Mouse (Mus musculus) MEL (cell line): ENCODE results near the gene Nfkbie. TPM values are rescaled to one million over a fixed set of nuclear protein-coding genes. Genes with fewer than 3 reads are reported as not detected.

ENCODE experiments used
- DNase-seq: peaks from one replicate; pipeline ENCODE4 v3.0.0; 2011; ENCODE audit warnings: low read depth, low spot score
- H3K27ac ChIP-seq: 2 replicates; pipeline ENCODE4 v1.5.1; 2012; ENCODE audit warnings: low read depth, mild to moderate bottlenecking, control low read depth, low read length, moderate library complexity; ENCODE audit not compliant: control insufficient read depth
- H3K27me3 ChIP-seq, 2 experiments: fragments of 150-350 bp in 1 of 2; sonication (generic) in 1 of 2; 2 replicates each; pipeline ENCODE4 v1.6.1; 2012; ENCODE audit warnings: low read length in 2 of 2, mild to moderate bottlenecking in 2 of 2, improper control_type of control experiment in 1 of 2, moderate library complexity in 1 of 2; ENCODE audit not compliant: insufficient read depth in 2 of 2, control insufficient read depth in 1 of 2
- H3K36me3 ChIP-seq, 2 experiments: 2 replicates each; pipeline ENCODE4 v1.6.1; 2012 to 2014; ENCODE audit warnings: low read length in 2 of 2, improper control_type of control experiment in 1 of 2, inconsistent platforms in 1 of 2, mild to moderate bottlenecking in 1 of 2; ENCODE audit not compliant: insufficient read depth in 2 of 2, control insufficient read depth in 1 of 2
- H3K4me1 ChIP-seq, 2 experiments: fragments of 150-350 bp in 1 of 2; sonication (generic) in 1 of 2; 2 replicates each; pipeline ENCODE4 v1.6.1; 2012; ENCODE audit warnings: low read length in 2 of 2, improper control_type of control experiment in 1 of 2, mild to moderate bottlenecking in 1 of 2; ENCODE audit not compliant: insufficient read depth in 2 of 2, control insufficient read depth in 1 of 2
- H3K4me3 ChIP-seq, 2 experiments: fragments of 150-350 bp in 1 of 2; sonication (generic) in 1 of 2; 2 replicates each; pipeline ENCODE4 v1.5.1; 2012; ENCODE audit warnings: low read depth in 2 of 2, low read length in 2 of 2, mild to moderate bottlenecking in 2 of 2, moderate library complexity in 2 of 2, control low read depth in 1 of 2, improper control_type of control experiment in 1 of 2; ENCODE audit not compliant: control insufficient read depth in 1 of 2, insufficient read depth in 1 of 2
- H3K79me2 ChIP-seq: 2 replicates; pipeline ENCODE4 v1.6.1; 2012; ENCODE audit warnings: mild to moderate bottlenecking, low read length, moderate library complexity; ENCODE audit not compliant: control insufficient read depth, poor library complexity, insufficient read depth
- H3K9ac ChIP-seq: 2 replicates; pipeline ENCODE4 v1.6.1; 2012; ENCODE audit warnings: low read depth, mild to moderate bottlenecking, control low read depth, low read length, moderate library complexity; ENCODE audit not compliant: control insufficient read depth, poor library complexity, severe bottlenecking
- H3K9me3 ChIP-seq: fragments of 150-350 bp; sonication (generic); replicated peaks from 2 replicates; pipeline ENCODE4 v1.6.1; 2012; ENCODE audit warnings: mild to moderate bottlenecking, low read length, improper control_type of control experiment, moderate library complexity; ENCODE audit not compliant: insufficient read depth
- BHLHE40 ChIP-seq: IDR thresholded peaks from 2 replicates; pipeline ENCODE4 v1.6.1; 2012; ENCODE audit warnings: low read depth, mild to moderate bottlenecking, inconsistent platforms, low read length, improper control_type of control experiment, borderline replicate concordance
- CHD1 ChIP-seq: IDR thresholded peaks from 2 replicates; pipeline ENCODE4 v1.6.1; 2012; ENCODE audit warnings: low read depth, mild to moderate bottlenecking, inconsistent platforms, low read length, improper control_type of control experiment
- CHD2 ChIP-seq: IDR thresholded peaks from 2 replicates; pipeline ENCODE4 v1.6.1; 2011; ENCODE audit warnings: low read length, improper control_type of control experiment
- CTCF ChIP-seq, 3 experiments: IDR thresholded peaks in 2 of 3; conservative IDR thresholded peaks in 1 of 3; 2 replicates each; pipeline ENCODE4 v1.5.1; 2011 to 2012; ENCODE audit warnings: low read length in 3 of 3, low read depth in 2 of 3, mild to moderate bottlenecking in 2 of 3, improper control_type of control experiment in 1 of 3, inconsistent platforms in 1 of 3, mixed read lengths in 1 of 3, moderate library complexity in 1 of 3; ENCODE audit not compliant: control insufficient read depth in 1 of 3, insufficient read depth in 1 of 3, poor library complexity in 1 of 3, severe bottlenecking in 1 of 3
- E2F4 ChIP-seq: IDR thresholded peaks from 2 replicates; pipeline ENCODE4 v1.6.1; 2011; ENCODE audit warnings: low read depth, low read length, improper control_type of control experiment, borderline replicate concordance
- ELF1 ChIP-seq: IDR thresholded peaks from 2 replicates; pipeline ENCODE4 v1.6.1; 2014; ENCODE audit warnings: low read depth, mild to moderate bottlenecking, inconsistent platforms, low read length, improper control_type of control experiment, moderate library complexity
- EP300 ChIP-seq, 2 experiments: IDR thresholded peaks; 2 replicates each; pipeline ENCODE4 v1.6.1; 2011; ENCODE audit warnings: improper control_type of control experiment in 2 of 2, low read length in 2 of 2, low read depth in 1 of 2, mild to moderate bottlenecking in 1 of 2
- ETS1 ChIP-seq: IDR thresholded peaks from 2 replicates; pipeline ENCODE4 v1.6.1; 2012; ENCODE audit warnings: low read depth, mild to moderate bottlenecking, inconsistent platforms, low read length, improper control_type of control experiment, moderate library complexity
- GABPA ChIP-seq: IDR thresholded peaks from 2 replicates; pipeline ENCODE4 v1.6.1; 2012; ENCODE audit warnings: low read depth, mild to moderate bottlenecking, inconsistent platforms, low read length, improper control_type of control experiment, moderate library complexity
- HCFC1 ChIP-seq: IDR thresholded peaks from 2 replicates; pipeline ENCODE4 v1.6.1; 2012; ENCODE audit warnings: low read depth, mild to moderate bottlenecking, inconsistent platforms, low read length, improper control_type of control experiment, moderate library complexity
- JUND ChIP-seq: IDR thresholded peaks from 2 replicates; pipeline ENCODE4 v1.6.1; 2011; ENCODE audit warnings: low read depth, mild to moderate bottlenecking, improper control_type of control experiment, low read length
- KAT2A ChIP-seq: conservative IDR thresholded peaks from 2 replicates; pipeline ENCODE4 v1.6.1; 2012; ENCODE audit warnings: low read depth, low read length, improper control_type of control experiment, inconsistent platforms
- MAFK ChIP-seq: IDR thresholded peaks from 2 replicates; pipeline ENCODE4 v1.6.1; 2011; ENCODE audit warnings: low read depth, mild to moderate bottlenecking, low read length, improper control_type of control experiment, borderline replicate concordance
- MAX ChIP-seq: IDR thresholded peaks from 2 replicates; pipeline ENCODE4 v1.6.1; 2011; ENCODE audit warnings: low read length, improper control_type of control experiment
- MAZ ChIP-seq: IDR thresholded peaks from 2 replicates; pipeline ENCODE4 v1.6.1; 2012; ENCODE audit warnings: low read depth, mild to moderate bottlenecking, inconsistent platforms, low read length, improper control_type of control experiment
- MEF2A ChIP-seq: IDR thresholded peaks from 2 replicates; pipeline ENCODE4 v1.6.1; 2014; ENCODE audit warnings: low read depth, mild to moderate bottlenecking, inconsistent platforms, low read length, improper control_type of control experiment; ENCODE audit not compliant: poor library complexity, insufficient replicate concordance, severe bottlenecking; ENCODE audit errors: extremely low read depth
- MXI1 ChIP-seq: IDR thresholded peaks from 2 replicates; pipeline ENCODE4 v1.6.1; 2011; ENCODE audit warnings: mild to moderate bottlenecking, low read depth, low read length, improper control_type of control experiment
- MYB ChIP-seq: IDR thresholded peaks from 2 replicates; pipeline ENCODE4 v1.6.1; 2011; ENCODE audit warnings: mild to moderate bottlenecking, low read depth, low read length, improper control_type of control experiment
- MYC ChIP-seq: IDR thresholded peaks from 2 replicates; pipeline ENCODE4 v1.6.1; 2011; ENCODE audit warnings: low read depth, mild to moderate bottlenecking, low read length, improper control_type of control experiment, moderate library complexity
- NELFE ChIP-seq: IDR thresholded peaks from 2 replicates; pipeline ENCODE4 v1.6.1; 2011; ENCODE audit warnings: low read depth, low read length, improper control_type of control experiment
- NRF1 ChIP-seq: IDR thresholded peaks from 2 replicates; pipeline ENCODE4 v1.6.1; 2014; ENCODE audit warnings: low read depth, mild to moderate bottlenecking, inconsistent platforms, low read length, improper control_type of control experiment, moderate library complexity; ENCODE audit not compliant: poor library complexity, insufficient read depth, severe bottlenecking
- POLR2AphosphoS2 ChIP-seq: IDR thresholded peaks from 2 replicates; pipeline ENCODE4 v1.6.1; 2011; ENCODE audit warnings: low read length, improper control_type of control experiment
- POLR2AphosphoS5 ChIP-seq: IDR thresholded peaks from 2 replicates; pipeline ENCODE4 v1.6.1; 2012; ENCODE audit warnings: low read depth, borderline replicate concordance, mild to moderate bottlenecking, inconsistent platforms, low read length, moderate library complexity, mixed read lengths
- RAD21 ChIP-seq: IDR thresholded peaks from 2 replicates; pipeline ENCODE4 v1.6.1; 2011; ENCODE audit warnings: mild to moderate bottlenecking, low read depth, low read length, improper control_type of control experiment
- RCOR1 ChIP-seq: IDR thresholded peaks from 2 replicates; pipeline ENCODE4 v1.6.1; 2012; ENCODE audit warnings: low read depth, mild to moderate bottlenecking, inconsistent platforms, low read length, improper control_type of control experiment
- SIN3A ChIP-seq: IDR thresholded peaks from 2 replicates; pipeline ENCODE4 v1.6.1; 2012; ENCODE audit warnings: low read length, improper control_type of control experiment, inconsistent platforms
- TAL1 ChIP-seq: IDR thresholded peaks from 2 replicates; pipeline ENCODE4 v1.6.1; 2012; ENCODE audit warnings: mild to moderate bottlenecking, inconsistent platforms, low read length, moderate library complexity, mixed read lengths
- TBP ChIP-seq: IDR thresholded peaks from 2 replicates; pipeline ENCODE4 v1.8.0; 2011; ENCODE audit warnings: low read depth, low read length, improper control_type of control experiment
- TCF12 ChIP-seq: IDR thresholded peaks from 2 replicates; pipeline ENCODE4 v1.6.1; 2014; ENCODE audit warnings: low read depth, mild to moderate bottlenecking, inconsistent platforms, low read length, improper control_type of control experiment, moderate library complexity
- UBTF ChIP-seq: IDR thresholded peaks from 2 replicates; pipeline ENCODE4 v1.6.1; 2012; ENCODE audit warnings: low read depth, mild to moderate bottlenecking, inconsistent platforms, low read length, improper control_type of control experiment, moderate library complexity, borderline replicate concordance; ENCODE audit not compliant: insufficient read depth
- USF2 ChIP-seq, 2 experiments: IDR thresholded peaks; 2 replicates each; pipeline ENCODE4 v1.6.1; 2011 to 2012; ENCODE audit warnings: improper control_type of control experiment in 2 of 2, low read length in 2 of 2, borderline replicate concordance in 1 of 2, inconsistent platforms in 1 of 2, low read depth in 1 of 2, mild to moderate bottlenecking in 1 of 2; ENCODE audit not compliant: insufficient read depth in 1 of 2
- ZC3H11A ChIP-seq: IDR thresholded peaks from 2 replicates; pipeline ENCODE4 v1.6.1; 2012; ENCODE audit warnings: low read depth, mild to moderate bottlenecking, inconsistent platforms, low read length, improper control_type of control experiment
- ZKSCAN1 ChIP-seq: IDR thresholded peaks from 2 replicates; pipeline ENCODE4 v1.6.1; 2012; ENCODE audit warnings: low read depth, mild to moderate bottlenecking, inconsistent platforms, low read length, improper control_type of control experiment, moderate library complexity
- ZMIZ1 ChIP-seq: IDR thresholded peaks from 2 replicates; pipeline ENCODE4 v1.6.1; 2012; ENCODE audit warnings: low read depth, mild to moderate bottlenecking, inconsistent platforms, low read length, improper control_type of control experiment, moderate library complexity
- ZNF384 ChIP-seq: IDR thresholded peaks from 2 replicates; pipeline ENCODE4 v1.6.1; 2012; ENCODE audit warnings: low read depth, mild to moderate bottlenecking, inconsistent platforms, low read length, improper control_type of control experiment
- polyA plus RNA-seq, 2 experiments: library from polyadenylated mRNA; stranded (reverse) in 1 of 2; unstranded in 1 of 2; fragments of >175 nt in 1 of 2; fragments of >200 nt in 1 of 2; gene quantifications; 2 replicates each; pipeline versions ENCODE4 v1.2.1 to v1.2.4; 2012; ENCODE audit warnings: low replicate concordance in 2 of 2, low read depth in 1 of 2; ENCODE audit not compliant: insufficient read length in 2 of 2, insufficient read depth in 1 of 2, missing spikeins in 1 of 2
- total RNA-seq: library from RNA; depleted of rRNA; stranded (reverse); fragments of 300-350 nt; gene quantifications from 2 replicates; pipeline ENCODE4 v1.2.3, GENCODE M21; 2012

Gene Nfkbie
- total and polyA plus RNA-seq, 3 experiments: 2.7 to 5.7 TPM; not detected in 1

DNA sequence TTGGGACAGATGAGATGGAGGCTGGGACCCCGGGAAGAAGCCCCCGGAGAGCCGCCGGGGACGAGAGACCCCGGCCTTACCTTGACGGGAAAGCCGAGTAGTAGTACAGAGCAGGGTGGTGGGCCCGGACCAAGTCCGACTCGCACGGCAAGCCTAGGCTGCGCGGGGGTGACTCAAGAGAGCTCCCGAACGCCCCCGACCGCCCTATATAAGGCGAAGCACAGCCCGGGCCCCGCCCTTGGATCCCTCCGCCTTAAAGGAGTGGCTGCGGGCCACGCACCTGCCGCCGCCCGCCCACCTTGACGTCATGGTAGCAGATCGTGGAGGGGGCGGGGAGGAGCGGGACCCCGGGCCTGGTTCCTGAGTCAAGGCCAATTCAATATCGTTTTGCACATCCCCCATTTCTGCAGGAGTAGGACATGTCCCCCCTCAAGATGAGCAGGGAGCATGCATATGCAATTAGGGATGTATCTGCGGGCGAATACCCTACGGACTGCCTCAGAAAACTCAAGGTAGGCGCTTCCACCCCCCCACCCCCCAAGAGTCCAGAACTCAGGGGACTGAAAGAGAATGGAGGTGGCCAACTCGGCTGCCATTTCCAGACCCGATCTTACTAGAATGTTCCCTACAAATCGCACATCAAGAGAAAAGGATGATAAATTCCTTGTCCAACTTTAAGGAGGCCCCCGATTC, 17.7 kb downstream of the Nfkbie start, which contains the start of gene Hsp90ab1:
Gene Hsp90ab1, minus strand, starts transcription at position 185 of the 693 bp plus-strand sequence.
- DNase-seq: peak; percentile 99
- H3K36me3 ChIP-seq: peaks cover 25 to 27% of the 10 kb centered on the region in 2 experiments
- no peaks in the 10 kb centered on the region for H3K27me3 ChIP-seq
- H3K79me2 ChIP-seq: peaks cover 38% of the 10 kb centered on the region
- peak within 1 kb of the TSS; percentile 80 for H3K27ac ChIP-seq
- H3K4me1 ChIP-seq: peaks cover 3 to 32% of the 10 kb centered on the region in 2 experiments
- H3K9me3 ChIP-seq: no peaks in the 10 kb centered on the region
- peak within 1 kb of the TSS; percentile 97 for H3K9ac ChIP-seq
- peak within 1 kb of the TSS; percentile 65 to 96 for H3K4me3 ChIP-seq
- TF ChIP-seq SIN3A (peak; percentile 70), CHD2 (peak; percentile 64), BHLHE40 (peak; percentile 45; the same call in 1 of the 2 replicates), RCOR1 (no peak), MEF2A (no peak), TBP (peak; percentile 98), USF2 (IDR thresholded peaks at IDR 0.05; ENCODE audit: borderline replicate concordance in 1 of 2, insufficient read depth in 1 of 2, low read depth in 1 of 2, low read length in 2 of 2) (no peak), ZNF384 (peak; percentile 69), CTCF (IDR thresholded peaks at IDR 0.05 in 2 of 3, conservative IDR thresholded peaks at IDR 0.05 in 1 of 3; ENCODE audit: control insufficient read depth in 1 of 3, insufficient read depth in 1 of 3, low read depth in 2 of 3, low read length in 3 of 3, poor library complexity in 1 of 3, severe bottlenecking in 1 of 3) (no peak), MAZ (peak; percentile 98), MXI1 (peak; percentile 4; the same call in 1 of the 2 replicates), TAL1 (no peak), POLR2AphosphoS2 (peak; percentile 98), ETS1 (peak; percentile 34), MAFK (no peak), ZMIZ1 (peak; percentile 99), CHD1 (peak; percentile 67; the same call in 1 of the 2 replicates), ZC3H11A (no peak), ELF1 (peak; percentile 32; the same call in 1 of the 2 replicates), GABPA (no peak), NRF1 (no peak; the same call in 1 of the 2 replicates), E2F4 (no peak), MYB (no peak), MAX (peak; percentile 34; the same call in 1 of the 2 replicates), HCFC1 (peak; percentile 82), UBTF (no peak), EP300 (IDR thresholded peaks at IDR 0.05; ENCODE audit: low read depth in 1 of 2, low read length in 2 of 2) (no peak), KAT2A (peak; percentile 87), ZKSCAN1 (0 out of 2 replicates have a peak, but pooled peaks have one; percentile 9), JUND (no peak), TCF12 (peak; percentile 82), NELFE (peak; percentile 100), RAD21 (no peak), POLR2AphosphoS5 (peak; percentile 85; the same call in 1 of the 2 replicates), MYC (no peak)
